Mouse (Mus musculus) kidney, adult 2 months (tissue): ENCODE results near the gene Tbc1d17.

Experiments
- CTCF ChIP-seq: fragments of 200-500 bp; conservative IDR thresholded peaks from 2 replicates; pipeline ENCODE4 v1.5.1; 2011; ENCODE audit warnings: low read depth, mild to moderate bottlenecking, control low read depth, low read length, moderate library complexity, mixed read lengths; ENCODE audit not compliant: insufficient read depth, insufficient read length
- POLR2A ChIP-seq: fragments of 200-500 bp; IDR thresholded peaks from one replicate; pipeline ENCODE4 v1.6.1; 2011; ENCODE audit warnings: low read depth, low read length, control low read depth

DNA sequence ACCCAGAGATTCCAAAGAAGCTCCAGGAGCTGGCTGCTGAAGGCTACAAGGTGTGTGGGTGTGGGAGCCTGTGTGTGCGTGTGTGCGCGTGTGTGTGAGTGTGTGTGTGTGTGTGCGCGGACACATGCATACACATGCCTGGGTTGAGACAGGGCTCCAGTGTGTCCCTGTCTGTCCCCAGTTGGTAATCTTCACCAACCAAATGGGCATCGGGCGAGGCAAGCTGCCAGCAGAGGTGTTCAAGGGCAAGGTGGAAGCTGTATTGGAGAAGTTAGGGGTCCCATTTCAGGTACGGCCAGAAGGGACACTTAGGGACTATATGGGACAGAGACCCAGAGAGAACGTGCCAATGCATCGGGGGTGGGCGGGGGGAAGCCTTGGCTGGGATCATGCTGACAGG is 11.0 kb upstream of the Tbc1d17 start:
- TF ChIP-seq POLR2A (no peak), CTCF (no peak)
